Mouse (Mus musculus) megakaryocyte, embryonic 14.5 days (primary cell): Measurements from ENCODE around the gene Sipa1l3. TPM values are rescaled to one million over a fixed set of nuclear protein-coding genes. Genes with fewer than 3 reads are reported as not detected.

Experiments
- H3K27me3 ChIP-seq: replicated peaks from 2 replicates; pipeline ENCODE3; 2012; ENCODE audit warnings: inconsistent platforms
- H3K36me3 ChIP-seq: replicated peaks from 2 replicates; pipeline ENCODE3; 2012; ENCODE audit warnings: low read length, inconsistent platforms, mixed read lengths
- H3K4me1 ChIP-seq: 2 replicates; pipeline ENCODE4 v1.6.1; 2012; ENCODE audit warnings: inconsistent platforms
- H3K4me3 ChIP-seq: replicated peaks from 2 replicates; pipeline ENCODE3; 2012; ENCODE audit warnings: moderate library complexity, mild to moderate bottlenecking, inconsistent platforms
- H3K9me3 ChIP-seq: 2 replicates; pipeline ENCODE4 v1.6.1; 2012; ENCODE audit warnings: inconsistent platforms
- FLI1 ChIP-seq: IDR thresholded peaks from 2 replicates; pipeline ENCODE4 v1.6.1; 2012; ENCODE audit warnings: low read length, inconsistent platforms, mixed read lengths
- GATA1 ChIP-seq: IDR thresholded peaks from 3 replicates; pipeline ENCODE4 v1.6.1; 2012; ENCODE audit warnings: mixed read lengths, low read length, inconsistent platforms, borderline replicate concordance
- polyA plus RNA-seq: library from polyadenylated mRNA; stranded (reverse); fragments of >175 nt; gene quantifications from 2 replicates; pipeline ENCODE4 v1.2.3, GENCODE M21; 2012; ENCODE audit warnings: low replicate concordance; ENCODE audit not compliant: insufficient read depth

Sipa1l3 gene
- polyA plus RNA-seq, 1 experiment, result 27.5 TPM

GRCm38 (mm10) chr7:29335841-29336671 lies 182.4 kb downstream of the Sipa1l3 start:
- H3K4me1 ChIP-seq, result peaks cover 49% of the 10 kb centered on the region
- no peak for TF ChIP-seq GATA1
- TF ChIP-seq FLI1, result no peak
- no peaks in the 10 kb centered on the region for H3K9me3 ChIP-seq

GRCm38 (mm10) chr7:29335276-29335675 lies 183.2 kb downstream of the Sipa1l3 start:
- Histone ChIP-seq H3K9me3 (no peaks in the 10 kb centered on the region), H3K36me3 (peaks cover 63% of the 10 kb centered on the region), H3K4me1 (peaks cover 46% of the 10 kb centered on the region), H3K4me3 (no peak overlapping the region), H3K27me3 (no peaks in the 10 kb centered on the region)
- no peak for TF ChIP-seq GATA1

More at GRCm38 (mm10) chr7:29335841-29336671, 182.4 kb downstream of the Sipa1l3 start:
- Histone ChIP-seq H3K27me3 (peaks cover 2% of the 10 kb centered on the region), H3K36me3 (peaks cover 58% of the 10 kb centered on the region), H3K4me3 (no peak overlapping the region)

GRCm38 (mm10) chr7:29334156-29334555 lies 184.3 kb downstream of the Sipa1l3 start:
- peaks cover 71% of the 10 kb centered on the region for H3K36me3 ChIP-seq
- H3K4me1 ChIP-seq, result peaks cover 36% of the 10 kb centered on the region
- no peaks in the 10 kb centered on the region for H3K9me3 ChIP-seq
- no peak for TF ChIP-seq FLI1
- TF ChIP-seq GATA1, result no peak
- no peaks in the 10 kb centered on the region for H3K27me3 ChIP-seq
- no peak overlapping the region for H3K4me3 ChIP-seq

GRCm38 (mm10) chr7:29328984-29329383 lies 189.5 kb downstream of the Sipa1l3 start:
- H3K27me3 ChIP-seq, result peaks cover 1% of the 10 kb centered on the region
- H3K4me3 ChIP-seq, result no peak overlapping the region
- peaks cover 67% of the 10 kb centered on the region for H3K36me3 ChIP-seq
- H3K9me3 ChIP-seq, result no peaks in the 10 kb centered on the region
- no peak for TF ChIP-seq GATA1
- TF ChIP-seq FLI1, result no peak
- peaks cover 3% of the 10 kb centered on the region; the same call in 1 of the 2 replicates for H3K4me1 ChIP-seq

- Histone ChIP-seq H3K4me1 (peaks cover 3% of the 10 kb centered on the region; the same call in 1 of the 2 replicates), H3K36me3 (peaks cover 61% of the 10 kb centered on the region)
- TF ChIP-seq GATA1, result no peak
These were observed 191.4 kb downstream of the Sipa1l3 start for GRCm38 (mm10) chr7:29327087-29327486.

GRCm38 (mm10) chr7:29319337-29320307 lies 198.8 kb downstream of the Sipa1l3 start:
- Histone ChIP-seq H3K4me3 (no peak overlapping the region), H3K4me1 (peaks cover 52% of the 10 kb centered on the region), H3K27me3 (peaks cover 24% of the 10 kb centered on the region), H3K9me3 (no peaks in the 10 kb centered on the region), H3K36me3 (peaks cover 18% of the 10 kb centered on the region)
- no peak for TF ChIP-seq GATA1
- TF ChIP-seq FLI1, result no peak

More at GRCm38 (mm10) chr7:29327087-29327486, 191.4 kb downstream of the Sipa1l3 start:
- Histone ChIP-seq H3K27me3 (peaks cover 1% of the 10 kb centered on the region), H3K4me3 (no peak overlapping the region), H3K9me3 (no peaks in the 10 kb centered on the region)

DNA sequence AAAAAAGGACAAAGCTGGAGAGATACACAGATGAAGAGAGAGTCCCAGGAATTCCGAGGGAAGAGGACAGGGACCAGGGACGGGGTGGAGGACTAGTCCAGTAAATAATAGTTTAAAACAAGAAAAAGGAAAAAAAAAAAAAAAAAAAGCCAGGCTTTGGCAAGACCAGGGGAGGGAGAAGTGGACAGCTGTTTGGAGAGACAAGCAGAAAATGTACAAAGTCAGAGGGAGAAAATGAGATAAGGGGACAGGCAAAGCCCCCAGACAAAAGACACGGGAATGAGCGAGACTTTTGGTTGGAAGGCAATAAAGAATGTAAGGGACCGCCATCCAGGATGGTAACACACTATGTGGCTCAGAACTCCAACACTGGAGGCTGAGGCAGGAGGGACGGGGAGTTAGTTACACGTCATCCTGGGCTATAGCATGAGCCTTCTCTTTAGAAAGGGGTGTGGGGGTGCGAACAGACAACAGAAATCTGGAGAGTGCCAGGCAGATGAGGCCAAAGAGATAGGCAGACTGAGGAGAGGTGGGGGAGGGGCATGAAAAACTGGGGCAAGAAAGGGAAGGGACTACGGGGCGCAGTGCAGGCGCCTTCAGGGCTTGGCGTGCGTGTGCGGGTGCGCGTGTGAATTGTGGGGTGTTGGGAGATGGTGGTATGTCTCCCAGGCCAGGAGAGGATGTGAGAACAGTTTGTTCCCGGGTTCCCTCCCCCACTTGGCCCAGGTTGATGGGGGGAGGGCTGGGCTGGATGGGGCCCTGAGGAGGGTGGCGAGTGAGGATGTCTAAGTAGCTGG lies 200.1 kb downstream of the Sipa1l3 start:
- H3K27me3 ChIP-seq, result peaks cover 31% of the 10 kb centered on the region
- H3K9me3 ChIP-seq, result no peaks in the 10 kb centered on the region
- H3K4me1 ChIP-seq, result peaks cover 64% of the 10 kb centered on the region
- H3K36me3 ChIP-seq, result peaks cover 9% of the 10 kb centered on the region
- TF ChIP-seq GATA1 (no peak), FLI1 (no peak)
- peak overlapping the region; percentile 81 for H3K4me3 ChIP-seq

DNA sequence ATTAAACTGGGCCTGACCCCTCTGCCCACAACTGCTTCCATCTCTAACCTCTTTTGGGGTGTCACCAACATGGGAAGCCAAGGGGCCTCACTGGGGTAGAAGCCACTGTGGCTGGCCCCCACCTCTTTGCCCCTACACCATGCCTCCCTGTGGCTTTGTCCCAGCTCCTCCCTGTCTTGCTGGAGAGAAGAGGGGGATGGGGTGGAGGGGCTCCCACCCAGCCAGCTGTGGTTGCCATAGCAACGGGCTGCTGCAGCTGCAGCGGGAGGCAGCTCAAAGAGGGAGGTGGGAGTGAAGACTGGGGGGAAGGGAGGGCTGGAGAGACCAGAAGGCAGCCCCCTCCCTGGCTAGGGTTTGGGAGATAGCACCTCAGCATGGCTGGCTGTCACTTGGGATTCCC lies 200.9 kb downstream of the Sipa1l3 start:
- Histone ChIP-seq H3K4me1 (peaks cover 71% of the 10 kb centered on the region), H3K9me3 (no peaks in the 10 kb centered on the region), H3K36me3 (peaks cover 8% of the 10 kb centered on the region), H3K27me3 (peaks cover 37% of the 10 kb centered on the region), H3K4me3 (peak overlapping the region; percentile 44)
- no peak for TF ChIP-seq FLI1
- no peak for TF ChIP-seq GATA1

DNA sequence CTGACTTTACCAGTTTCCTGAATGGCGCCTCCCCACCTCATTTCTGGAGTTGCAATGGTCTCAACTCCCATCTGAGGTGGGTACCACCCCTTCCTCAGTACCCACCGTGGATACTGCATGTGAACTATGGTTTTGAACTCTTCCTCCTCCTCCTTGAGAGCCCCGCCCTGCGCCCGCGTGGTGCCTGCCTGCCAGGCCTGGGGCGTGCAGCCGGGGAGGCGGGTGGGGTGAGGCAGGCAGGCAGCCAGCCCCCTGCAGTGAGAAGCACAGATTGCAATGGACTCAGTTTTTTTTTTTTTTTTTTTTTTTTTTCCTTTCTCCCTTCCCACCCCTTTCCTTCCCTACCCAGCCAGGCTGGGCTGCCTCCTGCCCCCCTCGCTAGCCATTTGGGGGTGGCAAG lies 201.5 kb downstream of the Sipa1l3 start:
- no peak for TF ChIP-seq GATA1
- no peak for TF ChIP-seq FLI1
- Histone ChIP-seq H3K4me1 (peaks cover 72% of the 10 kb centered on the region), H3K27me3 (peaks cover 38% of the 10 kb centered on the region), H3K4me3 (no peak overlapping the region), H3K36me3 (peaks cover 4% of the 10 kb centered on the region), H3K9me3 (no peaks in the 10 kb centered on the region)
